Mouse (Mus musculus): ENCODE results near the gene Myh3.

The Myh3 gene

DNA sequence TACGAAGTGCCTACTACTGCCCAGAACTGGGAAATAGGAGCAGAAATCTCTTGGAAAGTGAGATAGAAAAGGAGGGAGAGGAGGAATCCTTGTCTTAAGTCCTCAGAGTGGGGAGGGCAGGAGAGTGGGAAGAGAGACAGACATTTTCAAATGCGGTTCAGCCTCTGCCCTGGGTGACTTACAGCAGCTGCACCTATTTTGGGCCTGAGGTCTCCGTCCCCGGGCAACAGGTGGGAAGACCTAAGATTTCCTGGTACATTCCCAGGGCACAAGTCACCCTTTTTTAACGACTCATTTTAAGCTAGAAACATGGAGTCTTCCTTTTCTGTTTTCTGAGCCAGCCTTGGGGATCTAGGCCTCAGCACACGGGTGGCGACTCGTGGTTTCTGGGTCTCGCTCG, 28.9 kb downstream of the Myh3 start:
- no peak for DNase-seq

DNA sequence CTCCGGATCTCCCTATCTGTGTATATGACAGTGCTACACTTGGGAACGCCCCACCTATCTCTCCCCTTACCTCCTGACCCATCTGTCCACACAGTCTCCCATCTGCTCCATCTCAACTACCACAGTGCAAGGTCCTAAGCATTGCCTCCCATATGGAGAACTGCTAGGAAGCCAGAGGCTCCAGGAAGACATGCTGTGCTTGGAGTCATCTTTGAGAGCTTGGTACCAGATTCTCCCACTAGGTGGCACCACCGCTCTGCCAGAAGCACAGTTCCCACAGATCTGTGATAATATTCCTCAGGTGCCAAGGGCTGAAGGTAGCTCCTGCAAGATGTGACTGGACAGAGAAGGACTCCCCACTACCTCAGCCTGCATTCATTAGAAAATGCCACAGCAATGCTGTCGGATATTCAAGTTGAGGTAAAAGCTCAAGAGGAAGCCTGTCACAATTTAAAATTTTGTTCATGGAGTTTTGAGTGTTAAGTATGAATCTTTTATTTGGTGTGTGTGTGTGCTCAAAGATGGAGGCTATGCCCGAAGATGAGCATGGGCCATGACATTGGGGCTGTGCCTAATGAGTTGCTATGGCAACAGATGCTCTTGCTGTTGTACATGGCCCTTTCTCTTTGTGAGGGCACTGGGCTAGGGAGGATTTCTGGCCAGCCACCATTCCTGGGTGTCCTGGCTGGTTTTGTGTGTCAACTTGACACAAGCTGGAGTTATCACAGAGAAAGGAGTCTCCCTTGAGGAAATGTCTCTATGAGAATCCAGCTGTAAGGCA, 32.3 kb downstream of the Myh3 start:
- peak; percentile 32 to 48 for DNase-seq

DNA sequence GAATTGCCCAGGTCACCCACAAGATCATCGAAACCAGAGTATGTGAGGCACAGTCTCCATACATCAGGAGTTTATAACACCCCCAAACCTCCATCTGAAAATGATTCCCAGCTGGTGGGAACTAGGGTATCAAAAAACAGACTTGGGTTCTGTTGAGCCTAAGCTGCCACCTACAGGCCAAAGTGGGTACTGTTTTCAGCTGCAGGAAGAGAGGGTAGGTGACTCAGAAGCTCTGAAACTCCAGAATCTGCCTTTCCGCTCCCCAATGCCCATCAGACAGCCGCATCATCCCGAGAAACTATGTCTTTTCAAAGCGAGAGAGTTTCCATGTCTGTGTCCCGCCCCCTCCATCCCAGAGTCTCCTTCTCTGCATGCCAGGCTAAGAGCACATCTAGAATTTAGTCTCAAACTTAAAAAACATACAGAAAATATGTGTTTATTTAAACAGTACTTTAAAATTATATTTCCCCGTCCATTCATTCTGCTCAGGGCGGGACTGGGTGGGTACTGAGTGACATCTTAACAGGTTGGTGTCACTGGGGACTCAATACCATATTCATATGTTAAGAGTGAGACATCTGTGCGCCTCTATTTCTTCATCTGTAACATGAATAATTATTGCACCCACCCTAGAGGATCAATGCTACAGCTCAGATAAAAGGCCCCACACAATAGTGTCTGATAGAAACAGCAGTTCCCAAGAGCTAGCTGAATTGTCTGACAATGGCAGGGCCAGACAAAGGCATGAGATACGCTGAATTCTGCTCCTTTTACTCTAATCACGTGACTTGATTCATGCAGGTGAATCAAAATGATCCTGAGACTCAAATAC, 34.1 kb downstream of the Myh3 start:
- DNase-seq = peak; percentile 31 to 42

DNA sequence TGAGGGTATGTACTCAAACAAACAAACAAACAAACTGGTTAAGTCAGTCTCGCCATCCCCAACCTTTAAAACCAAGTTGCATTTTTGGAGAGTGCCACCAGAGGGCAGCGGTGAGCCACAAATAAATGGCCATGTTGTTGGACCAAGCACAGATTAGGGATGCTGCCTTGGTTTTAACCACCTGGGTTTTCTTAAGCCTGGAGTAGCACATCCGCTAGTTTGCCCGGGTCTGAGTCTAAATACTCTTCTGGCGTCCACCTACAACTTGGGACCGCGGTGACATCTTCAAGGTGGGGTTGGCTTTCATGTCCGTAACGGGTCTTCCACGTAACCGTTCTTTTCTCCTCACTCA, 34.7 kb downstream of the Myh3 start:
- DNase-seq = peak; percentile 20 to 39

DNA sequence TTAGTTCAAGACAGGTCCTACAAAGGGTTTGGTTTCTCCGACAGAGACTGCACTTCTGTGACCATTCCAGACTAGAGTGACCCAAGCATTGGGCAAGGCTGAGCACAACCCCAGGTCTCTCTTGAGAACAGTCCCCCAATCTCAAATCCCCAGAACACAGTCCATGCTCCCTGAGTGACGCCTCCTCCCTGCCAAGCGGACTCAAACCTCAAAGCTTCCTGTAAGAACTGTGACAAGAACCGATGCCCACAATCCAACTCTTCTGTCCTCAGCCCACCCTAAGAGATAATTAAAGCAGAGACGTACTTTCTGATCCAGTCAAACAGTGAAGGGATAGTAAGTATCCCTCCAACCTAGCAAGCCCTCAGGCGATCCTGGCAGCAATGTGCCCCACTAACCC, 35.3 kb downstream of the Myh3 start:
- DNase-seq = no peak

DNA sequence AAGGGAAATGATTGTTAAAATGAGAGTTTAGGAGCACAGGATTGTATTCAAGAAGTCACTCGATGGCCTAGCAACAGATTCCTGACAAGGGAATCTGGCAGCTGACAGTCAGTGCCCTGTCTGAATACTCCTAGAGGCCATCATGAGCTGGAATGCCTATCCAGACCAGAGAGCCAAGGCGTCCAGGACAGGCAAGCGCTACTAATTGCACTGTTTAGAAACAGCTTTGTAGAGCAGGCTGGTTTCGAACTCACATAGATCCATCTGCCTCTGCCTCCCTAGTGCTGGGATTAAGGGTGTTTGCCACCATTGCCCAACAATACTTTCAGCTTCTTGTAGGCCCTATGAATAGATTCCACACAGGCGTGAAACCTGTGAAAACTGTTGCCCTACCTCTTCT, 36.2 kb downstream of the Myh3 start:
- DNase-seq = no peak

DNA sequence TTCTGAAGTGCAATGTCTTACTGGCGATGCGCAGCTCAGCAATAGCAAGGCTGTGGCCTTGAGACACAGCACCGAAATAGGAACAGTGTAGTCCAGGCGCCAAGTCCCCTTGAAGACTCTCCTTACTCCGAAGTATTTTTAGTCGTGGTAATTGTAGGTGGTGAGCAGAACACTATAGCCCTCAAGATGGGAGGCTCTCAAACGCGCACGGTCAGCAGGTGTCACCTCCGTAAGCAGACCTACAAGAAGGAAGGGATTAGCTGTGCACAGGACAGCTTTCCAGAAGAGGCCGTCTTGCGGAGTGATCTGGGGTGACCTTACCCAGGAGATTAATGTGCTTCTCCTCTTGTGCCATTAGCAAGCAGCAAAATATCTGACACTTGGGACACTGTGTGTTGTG, 36.8 kb downstream of the Myh3 start:
- no peak for DNase-seq

DNA sequence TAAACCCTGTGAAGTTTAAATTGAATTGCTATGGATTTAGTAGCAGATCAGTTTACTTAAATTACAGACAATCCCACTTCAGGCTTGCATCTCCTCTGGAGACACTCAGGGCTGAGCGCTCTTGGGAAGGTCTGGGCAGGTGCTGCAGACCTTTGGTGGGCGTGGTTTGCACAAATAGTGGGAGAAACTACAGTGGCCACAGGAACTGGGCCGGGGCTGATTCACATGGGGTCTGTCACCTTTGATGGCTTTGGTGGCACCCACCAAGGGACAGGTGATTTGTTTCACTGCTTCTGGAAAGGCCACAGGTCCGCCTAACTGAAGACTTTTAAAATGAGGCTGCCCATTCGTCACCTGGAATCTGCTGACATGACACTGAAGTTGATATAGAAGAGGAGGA, 38.6 kb downstream of the Myh3 start:
- no peak for DNase-seq

DNA sequence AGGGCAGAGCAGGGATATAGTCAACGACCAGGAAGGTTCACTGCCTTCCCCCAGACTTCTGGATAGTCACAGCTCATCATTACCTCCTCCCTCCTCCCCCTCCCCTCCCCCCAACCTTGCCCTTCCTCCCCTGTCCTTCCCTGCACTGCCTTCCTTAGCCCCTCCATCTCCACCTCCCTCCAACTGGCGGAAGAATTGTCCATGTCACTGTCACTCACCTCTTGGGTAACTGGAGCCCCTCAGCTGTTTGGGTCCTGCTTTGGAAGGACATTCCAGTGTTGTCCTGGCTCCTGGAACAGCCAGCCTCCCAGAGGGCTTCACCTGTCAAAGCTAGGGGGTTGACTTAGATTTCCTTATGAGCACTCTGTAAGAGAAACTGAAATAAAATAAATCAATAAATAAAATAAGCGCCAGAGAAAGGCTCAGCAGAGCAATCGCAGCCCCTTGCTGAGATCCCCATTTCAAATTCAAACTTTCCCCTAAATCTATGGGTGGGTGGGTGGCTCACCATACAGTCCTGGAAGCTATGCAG, 41.5 kb downstream of the Myh3 start:
- no peak for DNase-seq

DNA sequence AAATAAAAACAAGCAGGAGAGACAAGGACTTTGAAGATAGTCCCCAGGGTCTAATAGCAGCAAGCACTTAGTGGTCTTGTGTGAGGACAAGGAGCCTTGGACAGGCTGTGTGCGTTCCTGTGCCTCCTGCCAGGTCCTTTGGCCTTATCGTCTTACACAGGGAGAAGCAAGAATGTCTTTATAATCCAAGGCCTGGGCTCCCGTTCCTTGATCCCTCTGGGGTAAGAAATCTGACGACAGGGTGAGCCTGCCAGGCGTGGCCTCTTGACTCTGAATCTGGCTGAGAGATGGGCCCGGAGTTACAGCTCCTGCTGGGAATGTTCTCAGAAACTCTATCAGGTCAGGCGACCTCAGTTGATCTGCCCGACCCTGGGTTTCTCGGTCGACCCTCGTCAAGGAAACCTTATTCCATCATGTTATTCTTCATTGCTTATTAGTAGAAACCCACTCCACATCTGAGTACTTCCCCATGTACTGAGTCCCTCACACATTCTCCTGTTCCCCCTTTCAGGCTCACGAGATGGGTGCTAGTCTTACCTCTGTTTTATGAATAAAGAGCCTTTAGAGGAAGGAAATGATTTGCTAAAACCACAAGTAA, 42.7 kb downstream of the Myh3 start:
- no peak for DNase-seq

DNA sequence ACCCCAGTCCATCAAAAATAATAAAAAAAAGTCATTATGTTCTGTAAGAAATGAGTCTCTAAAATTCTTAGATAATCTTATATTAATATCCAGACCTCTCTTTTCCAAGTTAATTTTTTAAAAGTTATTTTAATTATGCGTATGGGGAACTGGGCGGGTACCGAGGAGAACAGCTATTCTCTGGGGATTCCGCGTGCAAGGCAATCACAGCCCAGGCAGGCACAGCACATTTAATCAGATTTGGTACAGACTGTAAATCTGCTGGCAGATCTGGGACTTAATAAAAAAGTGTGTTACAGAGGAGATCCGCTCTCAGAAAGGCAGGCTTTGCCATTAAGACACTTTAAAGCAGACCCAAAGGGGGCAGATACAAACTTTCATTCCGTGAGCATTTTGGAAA, 46.8 kb downstream of the Myh3 start:
- DNase-seq = no peak

DNA sequence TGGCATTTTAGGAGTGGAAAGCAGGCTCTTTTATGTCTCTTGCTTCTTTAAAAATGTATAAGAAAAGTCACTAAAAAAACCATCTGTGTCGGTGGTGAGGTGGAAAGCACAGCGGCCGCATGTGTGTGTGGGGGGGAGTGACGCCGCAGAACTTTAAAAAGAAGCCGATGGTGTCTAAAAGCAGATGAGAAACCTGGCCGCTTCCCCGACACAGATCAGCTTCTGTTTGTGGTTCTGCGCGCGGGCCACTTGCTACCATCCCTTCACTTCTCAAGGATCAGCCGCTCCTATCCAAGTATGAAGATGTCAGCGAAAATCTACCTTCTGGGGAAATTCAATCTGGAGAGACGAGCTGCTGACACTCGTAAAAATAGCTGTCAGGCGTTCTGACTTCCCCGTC, 47.3 kb downstream of the Myh3 start:
- no peak for DNase-seq

DNA sequence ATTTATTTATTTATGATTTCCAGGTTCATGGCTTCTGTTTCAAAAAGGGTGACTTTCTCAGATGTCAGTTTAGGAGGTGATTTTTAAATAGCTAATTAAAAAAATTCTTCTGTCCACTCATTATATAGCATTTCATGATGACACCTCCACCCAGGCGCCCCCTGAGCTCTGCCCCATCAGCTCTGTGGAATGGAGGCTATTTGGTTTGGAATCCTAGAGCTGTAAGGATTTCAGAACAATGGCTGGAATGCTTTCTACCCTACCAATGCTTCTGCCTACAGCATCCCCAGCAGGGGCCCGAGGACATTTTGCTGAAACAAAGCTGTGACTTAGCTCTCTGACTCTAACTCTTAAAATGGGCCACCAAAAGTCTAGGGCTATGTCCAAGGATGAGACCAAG, 55.4 kb downstream of the Myh3 start:
- DNase-seq = no peak

DNA sequence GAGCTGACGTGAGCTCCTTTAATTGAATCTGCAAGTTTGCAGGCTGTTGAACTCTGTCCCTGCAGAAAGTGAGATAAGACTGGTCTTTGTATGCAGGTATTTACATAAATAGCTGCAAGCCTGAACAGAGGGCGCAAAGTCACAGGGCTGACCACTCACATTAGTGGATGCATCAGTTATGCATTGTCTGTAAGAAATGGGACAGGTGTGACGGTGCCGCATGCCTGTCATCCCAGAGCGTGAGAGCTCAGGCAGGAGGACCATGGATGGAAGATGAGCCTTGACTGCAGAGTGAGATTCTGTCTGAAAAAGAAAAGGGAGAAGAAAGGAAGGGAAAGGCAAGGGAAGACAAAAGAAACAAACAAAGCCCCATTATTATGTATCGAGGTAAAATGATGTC, 56.6 kb downstream of the Myh3 start:
- DNase-seq = no peak

DNA sequence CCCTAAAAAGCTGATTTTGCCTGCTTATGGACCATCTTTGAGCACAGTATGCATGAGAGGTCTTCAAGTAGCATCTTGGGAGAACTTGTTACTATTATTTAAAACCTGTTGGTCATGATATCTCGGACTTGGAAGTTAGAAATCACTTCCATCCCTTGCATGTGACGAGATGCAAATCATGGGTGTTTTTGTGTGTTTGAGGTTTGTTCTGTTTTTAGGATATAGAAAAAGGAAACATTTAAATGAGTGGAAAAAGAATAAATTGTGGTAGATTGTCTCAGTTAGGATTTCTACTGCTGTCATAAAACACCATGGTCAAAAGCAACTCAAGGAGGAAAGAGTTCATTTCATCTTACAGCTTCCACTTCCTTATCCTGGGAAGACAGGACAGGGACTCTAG, 57.4 kb downstream of the Myh3 start:
- no peak for DNase-seq

DNA sequence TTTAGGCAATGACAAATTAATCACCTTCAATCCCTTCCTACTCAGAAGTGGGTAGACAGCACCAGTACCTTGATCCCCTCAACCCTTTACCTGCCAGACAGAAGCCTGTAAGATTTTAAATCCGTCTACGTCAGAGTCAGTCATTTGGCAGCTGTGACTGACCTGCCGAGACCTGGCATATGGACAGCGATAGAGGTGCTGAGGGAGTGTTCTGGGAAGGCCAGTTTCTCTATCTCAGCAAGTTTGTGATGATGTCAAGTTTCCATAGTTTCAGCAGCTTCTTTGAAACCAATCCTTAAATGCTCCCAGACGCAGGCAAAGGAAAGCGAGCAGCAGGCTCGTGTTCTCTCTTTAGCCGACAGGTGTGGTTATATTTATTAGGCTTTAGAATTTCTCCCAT, 61.5 kb downstream of the Myh3 start:
- no peak for DNase-seq

DNA sequence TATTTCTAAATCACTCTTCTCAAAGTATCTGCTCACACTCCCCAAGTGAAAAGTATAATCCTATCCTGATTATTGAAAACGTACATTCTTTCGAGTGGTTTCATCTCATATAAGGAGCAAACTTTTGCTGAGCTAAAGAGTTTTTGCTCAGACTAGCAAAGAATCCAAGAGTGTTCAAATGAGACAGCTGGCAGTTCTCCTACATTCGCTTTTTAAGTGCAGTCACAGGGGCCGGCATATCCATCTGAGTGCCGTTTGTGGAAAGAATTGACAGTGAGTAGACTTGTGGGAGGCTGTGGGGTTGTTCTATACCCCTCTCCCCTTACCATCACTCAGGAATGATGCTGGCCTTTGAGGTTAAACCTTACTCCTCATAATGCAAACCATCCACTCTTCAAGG, 62.1 kb downstream of the Myh3 start:
- DNase-seq = no peak

DNA sequence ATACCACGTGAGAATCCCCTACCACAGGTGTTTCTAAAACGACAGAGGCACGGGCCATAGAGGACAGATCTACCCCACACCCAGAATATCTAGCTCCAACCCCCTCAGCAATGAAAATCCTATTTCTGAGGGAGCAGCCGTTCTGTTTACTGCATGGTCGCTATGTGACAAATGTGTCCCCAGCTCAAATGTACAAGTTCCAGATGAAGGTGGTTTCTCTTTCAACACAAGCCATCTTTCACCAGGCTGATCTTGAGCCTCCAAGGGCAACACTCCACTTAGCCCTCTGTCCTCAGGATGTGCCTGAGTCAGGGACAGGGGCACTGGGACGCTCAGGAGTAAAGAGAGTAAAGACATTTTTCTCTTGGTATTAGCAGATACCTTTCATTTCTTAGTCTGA, 62.9 kb downstream of the Myh3 start:
- DNase-seq = no peak

DNA sequence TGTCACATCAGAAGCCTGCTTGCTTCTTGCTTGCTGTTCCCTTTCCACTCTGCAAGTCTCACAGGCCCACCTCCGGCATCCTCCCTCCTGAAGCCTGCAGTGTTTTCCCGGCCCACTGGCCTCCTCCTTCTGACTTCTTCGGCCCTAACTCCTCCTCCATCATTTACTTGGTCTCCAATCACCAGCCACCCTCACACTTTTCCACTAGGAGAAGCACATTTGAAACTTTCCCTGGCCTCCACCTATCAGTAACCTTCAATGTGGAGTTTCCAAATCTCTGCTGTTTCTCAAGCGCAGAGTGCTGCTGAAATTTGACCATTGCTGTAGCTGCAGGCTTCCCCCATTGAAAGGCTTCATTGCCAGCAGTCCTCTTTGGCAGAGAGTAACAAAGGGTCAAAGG, 63.9 kb downstream of the Myh3 start:
- no peak for DNase-seq

DNA sequence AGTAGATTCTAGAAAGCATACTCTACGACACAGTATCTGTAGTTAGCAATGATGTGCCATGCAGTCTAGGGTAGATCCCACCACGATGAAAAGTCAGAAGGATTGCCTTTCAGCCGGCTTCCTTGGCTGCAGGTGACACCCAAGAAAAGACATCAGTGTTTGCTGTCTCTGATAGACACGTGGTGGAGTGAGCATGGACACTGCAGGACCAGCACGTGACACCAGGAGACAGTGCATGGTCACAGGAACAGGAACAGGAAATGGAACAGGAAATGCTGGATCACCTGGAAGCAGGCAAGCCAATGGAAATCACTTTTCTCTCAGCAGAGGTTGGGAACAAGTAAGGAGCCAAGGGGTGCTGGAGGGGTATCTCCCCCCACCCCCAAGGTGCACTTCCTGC, 65.0 kb downstream of the Myh3 start:
- DNase-seq = no peak

DNA sequence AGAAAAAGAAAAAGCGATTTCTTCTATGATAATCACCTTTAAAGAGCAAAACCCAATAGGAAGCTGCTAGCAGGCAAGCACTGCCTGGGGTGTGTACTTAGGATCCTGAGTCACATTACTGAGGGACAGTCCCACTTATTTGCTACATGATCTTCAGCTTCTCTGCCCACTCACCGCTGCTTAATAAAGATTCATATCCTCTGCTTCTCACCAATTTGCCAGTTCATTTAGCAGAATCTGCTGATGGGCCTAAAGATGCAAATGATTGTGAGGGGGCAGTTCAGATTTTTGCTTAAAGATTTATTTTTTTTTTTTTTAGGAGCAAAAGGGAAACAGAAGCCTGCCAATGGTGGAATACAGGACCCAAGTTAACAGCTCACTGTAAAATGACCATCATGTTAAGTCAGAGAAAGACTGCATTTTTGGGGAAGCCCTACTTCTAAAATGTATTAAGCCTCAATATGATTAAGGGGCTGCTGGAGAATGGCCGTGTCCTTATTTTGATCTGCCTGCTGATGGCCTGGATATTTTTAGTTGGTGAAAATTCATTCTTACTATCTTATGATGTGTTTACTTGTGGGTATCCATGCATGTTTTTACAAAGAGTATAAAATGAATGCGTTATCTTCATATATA, 65.9 kb downstream of the Myh3 start:
- no peak for DNase-seq

DNA sequence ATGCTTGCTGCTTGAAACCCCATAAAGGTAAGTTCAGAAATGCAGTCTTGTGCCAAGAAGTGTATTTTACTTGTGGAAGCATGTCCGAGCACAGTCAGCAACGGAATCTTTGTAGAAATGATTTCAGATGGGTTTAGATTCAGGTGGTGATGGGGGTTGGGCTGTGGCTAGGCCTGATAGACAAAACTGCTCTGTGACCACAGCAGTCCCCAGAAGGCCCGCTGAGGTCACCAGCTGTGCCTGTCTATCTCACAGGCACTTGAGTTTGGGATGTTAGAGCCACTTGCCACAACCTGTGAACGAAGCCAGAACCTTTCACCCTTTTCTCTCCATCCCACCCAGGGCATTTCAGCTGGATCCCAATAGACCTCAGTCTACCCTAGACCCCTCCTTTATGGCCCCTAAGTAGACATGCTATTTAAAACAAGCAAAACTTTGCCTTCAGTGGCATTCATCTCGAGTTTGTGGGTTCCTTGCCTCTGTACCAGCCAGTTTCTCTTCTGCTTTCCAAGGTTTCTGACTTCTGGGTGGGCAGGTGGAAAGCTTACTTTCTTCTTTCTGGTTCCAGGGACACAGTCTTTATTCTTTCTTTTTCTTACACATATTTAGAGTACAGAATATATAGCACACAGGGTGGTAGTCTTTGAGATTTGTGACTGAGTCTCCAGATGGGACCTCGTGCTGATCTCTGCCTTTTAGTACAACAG, 66.6 kb downstream of the Myh3 start:
- no peak for DNase-seq

Measured in lung, adult 18-20 months (tissue).